Mouse (Mus musculus): ENCODE results near the gene Esrp2. TPM values are rescaled to one million over a fixed set of nuclear protein-coding genes. Genes with fewer than 3 reads are reported as not detected.

Esrp2 gene
- polyA plus RNA-seq, 1 experiment from 2014 or later = 0.18 TPM

DNA sequence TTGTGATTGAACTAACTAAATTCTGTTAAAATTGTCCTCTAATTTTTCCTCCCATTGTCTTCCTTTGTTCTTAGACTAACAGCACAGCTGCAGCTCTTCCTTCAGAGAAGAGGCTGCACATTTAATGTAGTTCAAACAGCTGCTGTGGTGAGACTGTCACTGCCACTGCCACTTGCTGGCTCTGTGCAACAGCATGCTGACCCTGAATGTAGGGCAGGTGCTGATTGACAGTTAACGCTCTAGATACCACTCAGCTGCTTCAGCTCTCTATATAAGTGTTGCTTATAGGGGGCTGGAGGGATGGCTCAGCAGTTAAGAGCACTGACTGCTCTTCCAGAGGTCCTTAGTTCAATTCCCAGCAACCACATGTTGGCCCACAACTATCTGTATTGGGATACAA, 24.3 kb downstream of the Esrp2 start:
- Histone ChIP-seq H3K27ac (ENCODE audit: low read depth, low read length) (no peak overlapping the region), H3K4me2 (ENCODE audit: low read length) (no peak overlapping the region), H3K4me1 (ENCODE audit: control insufficient read depth, insufficient read depth, low read depth, low read length) (no peaks in the 10 kb centered on the region), H3K36me3 (ENCODE audit: control insufficient read depth, insufficient read depth, low read length) (peaks cover 14% of the 10 kb centered on the region), H3K4me3 (ENCODE audit: low read length) (no peak overlapping the region), H3K9ac (ENCODE audit: low read depth, low read length) (no peak overlapping the region), H3K9me3 (ENCODE audit: control insufficient read depth, low read length) (no peaks in the 10 kb centered on the region), H3K27me3 (replicated peaks; ENCODE audit: control insufficient read depth, insufficient read depth, low read length) (no peaks in the 10 kb centered on the region)
- 88% methylated on average over 1 of the region's 1 CpGs for WGBS
- ATAC-seq = no peak

DNA sequence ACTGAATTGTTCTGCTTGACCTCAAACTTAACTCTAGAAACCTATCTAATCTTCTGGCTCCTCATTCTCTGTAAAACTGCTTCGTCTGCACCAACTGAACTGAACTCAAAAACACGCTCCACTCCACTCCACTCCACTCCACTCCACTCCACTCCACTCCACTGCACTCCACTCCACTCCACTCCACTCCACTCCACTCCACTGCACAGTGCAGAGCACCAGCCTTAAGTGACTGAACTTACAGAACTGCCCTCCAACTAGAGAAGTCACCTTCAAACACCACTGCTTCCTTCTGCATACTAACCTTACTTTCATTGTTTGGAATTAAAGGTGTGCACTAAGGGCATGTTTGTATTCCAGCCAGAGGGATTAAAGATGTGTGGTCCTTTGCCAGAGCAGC, 24.7 kb downstream of the Esrp2 start:
- no peaks in the 10 kb centered on the region for H3K27me3 ChIP-seq (replicated peaks; ENCODE audit: control insufficient read depth, insufficient read depth, low read length)
- ATAC-seq = no peak
- no peaks in the 10 kb centered on the region for H3K9me3 ChIP-seq (ENCODE audit: control insufficient read depth, low read length)
- H3K9ac ChIP-seq (ENCODE audit: low read depth, low read length) = no peak overlapping the region
- no peak overlapping the region for H3K4me2 ChIP-seq (ENCODE audit: low read length)
- H3K4me1 ChIP-seq (ENCODE audit: control insufficient read depth, insufficient read depth, low read depth, low read length) = no peaks in the 10 kb centered on the region
- H3K36me3 ChIP-seq (ENCODE audit: control insufficient read depth, insufficient read depth, low read length) = peaks cover 14% of the 10 kb centered on the region
- WGBS = 96% methylated on average over 2 of the region's 2 CpGs
- no peak overlapping the region for H3K4me3 ChIP-seq (ENCODE audit: low read length)
- no peak overlapping the region for H3K27ac ChIP-seq (ENCODE audit: low read depth, low read length)

DNA sequence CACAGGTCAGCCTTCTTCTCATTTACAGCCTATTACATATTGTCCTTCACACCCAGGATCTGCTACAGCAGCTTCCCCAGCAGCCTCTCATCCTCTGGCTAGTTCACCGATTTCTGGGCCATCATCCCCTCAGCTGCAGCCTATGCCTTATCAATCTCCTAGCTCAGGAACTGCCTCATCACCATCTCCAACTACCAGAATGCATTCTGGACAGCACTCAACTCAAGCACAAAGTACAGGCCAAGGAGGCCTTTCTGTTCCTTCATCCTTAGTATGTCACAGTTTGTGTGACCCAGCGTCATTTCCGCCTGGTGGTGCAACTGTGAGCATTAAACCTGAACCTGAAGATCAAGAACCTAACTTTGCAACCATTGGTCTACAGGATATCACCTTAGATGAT, 28.0 kb downstream of the Esrp2 start:
- 97% methylated on average over 3 of the region's 3 CpGs for WGBS
- Histone ChIP-seq H3K9ac (ENCODE audit: low read depth, low read length) (no peak overlapping the region), H3K4me1 (ENCODE audit: control insufficient read depth, insufficient read depth, low read depth, low read length) (no peaks in the 10 kb centered on the region), H3K9me3 (ENCODE audit: control insufficient read depth, low read length) (no peaks in the 10 kb centered on the region), H3K36me3 (ENCODE audit: control insufficient read depth, insufficient read depth, low read length) (peaks cover 17% of the 10 kb centered on the region), H3K27ac (ENCODE audit: low read depth, low read length) (no peak overlapping the region), H3K4me2 (ENCODE audit: low read length) (no peak overlapping the region), H3K4me3 (ENCODE audit: low read length) (no peak overlapping the region), H3K27me3 (replicated peaks; ENCODE audit: control insufficient read depth, insufficient read depth, low read length) (no peaks in the 10 kb centered on the region)
- ATAC-seq = no peak

DNA sequence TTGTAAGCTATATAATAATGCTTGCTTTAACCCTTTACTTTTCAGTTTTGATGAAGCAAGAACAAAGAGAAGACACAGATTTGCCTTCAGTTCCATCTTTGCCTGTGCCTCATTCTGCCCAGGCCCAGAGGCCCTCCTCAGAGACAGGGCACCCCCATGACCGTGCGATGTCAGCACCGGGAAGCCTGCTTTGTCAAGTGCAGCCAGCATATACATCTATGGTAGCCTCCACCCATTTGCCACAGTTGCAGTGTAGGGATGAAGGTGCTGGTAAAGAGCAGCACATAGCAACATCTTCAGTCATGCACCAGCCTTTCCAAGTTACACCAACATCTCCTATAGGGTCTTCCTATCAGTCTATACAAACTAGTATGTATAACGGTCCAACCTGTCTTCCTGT, 28.7 kb downstream of the Esrp2 start:
- 90% methylated on average over 4 of the region's 4 CpGs for WGBS
- no peak for ATAC-seq

DNA sequence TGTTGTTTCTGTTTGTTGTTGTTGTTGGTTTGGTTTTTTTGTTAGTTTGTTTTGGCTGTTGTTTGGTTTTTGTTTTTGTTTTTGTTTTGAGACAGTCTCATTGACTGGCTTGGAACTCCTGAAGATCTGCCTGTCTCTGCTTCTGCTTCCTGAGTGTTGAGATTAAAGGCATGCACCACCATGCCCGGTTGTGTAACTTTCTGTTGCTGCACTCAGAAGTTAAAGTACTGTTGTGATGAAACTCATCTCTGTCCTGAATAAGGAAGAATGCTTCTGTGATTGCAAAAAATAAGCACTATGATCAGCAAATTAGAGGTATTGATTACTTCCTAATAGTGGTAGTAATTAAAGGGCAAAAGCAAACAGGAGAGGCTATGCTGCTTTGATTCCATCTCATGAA, 30.6 kb downstream of the Esrp2 start:
- Histone ChIP-seq H3K4me3 (ENCODE audit: low read length) (no peak overlapping the region), H3K9ac (ENCODE audit: low read depth, low read length) (no peak overlapping the region), H3K27me3 (replicated peaks; ENCODE audit: control insufficient read depth, insufficient read depth, low read length) (no peaks in the 10 kb centered on the region), H3K27ac (ENCODE audit: low read depth, low read length) (no peak overlapping the region), H3K36me3 (ENCODE audit: control insufficient read depth, insufficient read depth, low read length) (peaks cover 19% of the 10 kb centered on the region), H3K4me2 (ENCODE audit: low read length) (no peak overlapping the region), H3K9me3 (ENCODE audit: control insufficient read depth, low read length) (no peaks in the 10 kb centered on the region), H3K4me1 (ENCODE audit: control insufficient read depth, insufficient read depth, low read depth, low read length) (no peaks in the 10 kb centered on the region)
- WGBS = 97% methylated on average over 1 of the region's 1 CpGs
- ATAC-seq = no peak

More for the DNA sequence above, 28.7 kb downstream of the Esrp2 start:
- Histone ChIP-seq H3K4me3 (ENCODE audit: low read length) (no peak overlapping the region), H3K9ac (ENCODE audit: low read depth, low read length) (no peak overlapping the region), H3K27me3 (replicated peaks; ENCODE audit: control insufficient read depth, insufficient read depth, low read length) (no peaks in the 10 kb centered on the region), H3K36me3 (ENCODE audit: control insufficient read depth, insufficient read depth, low read length) (peaks cover 17% of the 10 kb centered on the region), H3K4me2 (ENCODE audit: low read length) (no peak overlapping the region), H3K27ac (ENCODE audit: low read depth, low read length) (no peak overlapping the region), H3K9me3 (ENCODE audit: control insufficient read depth, low read length) (no peaks in the 10 kb centered on the region), H3K4me1 (ENCODE audit: control insufficient read depth, insufficient read depth, low read depth, low read length) (no peaks in the 10 kb centered on the region)

DNA sequence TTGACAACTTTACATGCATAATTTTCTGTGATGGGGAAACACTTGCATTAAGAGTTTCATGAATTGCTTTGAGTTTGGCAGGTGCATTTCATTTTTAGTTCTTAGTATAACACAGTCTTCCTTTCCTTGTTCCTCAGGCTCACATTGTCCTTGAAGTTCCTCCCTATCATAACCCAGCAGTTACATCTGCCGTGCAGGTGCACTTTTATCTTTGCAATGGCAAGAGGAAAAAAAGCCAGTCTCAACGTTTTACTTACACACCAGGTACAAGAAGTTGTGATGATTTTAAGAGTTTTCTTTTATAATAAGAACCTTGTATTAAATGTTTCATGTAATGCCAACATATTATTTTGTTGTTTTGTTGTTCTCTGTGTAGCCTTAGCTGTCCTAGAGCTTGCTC, 32.9 kb downstream of the Esrp2 start:
- no peak for ATAC-seq
- Histone ChIP-seq H3K9me3 (ENCODE audit: control insufficient read depth, low read length) (no peaks in the 10 kb centered on the region), H3K36me3 (ENCODE audit: control insufficient read depth, insufficient read depth, low read length) (peaks cover 18% of the 10 kb centered on the region), H3K27me3 (replicated peaks; ENCODE audit: control insufficient read depth, insufficient read depth, low read length) (no peaks in the 10 kb centered on the region), H3K4me1 (ENCODE audit: control insufficient read depth, insufficient read depth, low read depth, low read length) (no peaks in the 10 kb centered on the region), H3K27ac (ENCODE audit: low read depth, low read length) (no peak overlapping the region), H3K4me3 (ENCODE audit: low read length) (no peak overlapping the region), H3K9ac (ENCODE audit: low read depth, low read length) (no peak overlapping the region), H3K4me2 (ENCODE audit: low read length) (no peak overlapping the region)
- 93% methylated on average over 2 of the region's 2 CpGs for WGBS

DNA sequence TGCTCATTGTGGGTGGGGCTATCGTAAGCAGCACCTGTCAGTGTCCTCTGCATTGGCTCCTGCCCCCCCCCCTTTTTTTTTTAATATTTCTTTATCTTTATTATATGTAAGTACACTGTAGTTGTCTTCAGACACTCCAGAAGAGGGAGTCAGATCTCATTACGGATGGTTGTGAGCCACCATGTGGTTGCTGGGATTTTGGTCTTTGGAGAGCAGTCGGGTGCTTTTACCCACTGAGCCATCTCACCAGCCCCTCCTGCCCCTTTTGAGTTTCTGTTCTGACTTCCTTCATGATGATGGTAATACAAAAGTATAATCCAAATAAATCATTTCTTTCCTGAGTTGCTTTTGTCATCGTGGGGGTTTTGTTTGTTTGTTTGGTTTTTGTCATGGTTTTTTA, 34.5 kb downstream of the Esrp2 start:
- Histone ChIP-seq H3K27me3 (replicated peaks; ENCODE audit: control insufficient read depth, insufficient read depth, low read length) (no peaks in the 10 kb centered on the region), H3K36me3 (ENCODE audit: control insufficient read depth, insufficient read depth, low read length) (peaks cover 10% of the 10 kb centered on the region; the same call in 1 of the 2 replicates), H3K4me1 (ENCODE audit: control insufficient read depth, insufficient read depth, low read depth, low read length) (no peaks in the 10 kb centered on the region), H3K4me2 (ENCODE audit: low read length) (no peak overlapping the region), H3K9me3 (ENCODE audit: control insufficient read depth, low read length) (no peaks in the 10 kb centered on the region), H3K9ac (ENCODE audit: low read depth, low read length) (no peak overlapping the region), H3K27ac (ENCODE audit: low read depth, low read length) (no peak overlapping the region), H3K4me3 (ENCODE audit: low read length) (no peak overlapping the region)
- ATAC-seq = no peak
- 87% methylated on average over 4 of the region's 4 CpGs for WGBS

Other genes with a start within 250 kb of the Esrp2 start
- gene Nrn1l, start 243.4 kb downstream of the Esrp2 start, polyA plus RNA-seq (2015; fragmentation: Nextera tagmentation; extraction: Ambion mirVana) = 0.95 and 1.3 TPM in 2 replicates
- gene Pskh1, start 236.5 kb downstream of the Esrp2 start, polyA plus RNA-seq (2015; fragmentation: Nextera tagmentation; extraction: Ambion mirVana) = 11.0 and 13.3 TPM in 2 replicates
- gene Ctrl, start 203.1 kb downstream of the Esrp2 start, polyA plus RNA-seq (2015; fragmentation: Nextera tagmentation; extraction: Ambion mirVana) = 3.3 and 4.5 TPM in 2 replicates
- gene Psmb10, start 198.5 kb downstream of the Esrp2 start, polyA plus RNA-seq (2015; fragmentation: Nextera tagmentation; extraction: Ambion mirVana) = 81.8 and 93.0 TPM in 2 replicates
- 6.0 and 9.9 TPM in 2 replicates for gene Lcat, start 193.6 kb downstream of the Esrp2 start, polyA plus RNA-seq (2015; fragmentation: Nextera tagmentation; extraction: Ambion mirVana)
- gene Slc12a4, start 170.9 kb downstream of the Esrp2 start, polyA plus RNA-seq (2015; fragmentation: Nextera tagmentation; extraction: Ambion mirVana) = 14.6 and 17.1 TPM in 2 replicates
- not detected in 2 replicates for gene Dpep3, start 157.5 kb downstream of the Esrp2 start, polyA plus RNA-seq (2015; fragmentation: Nextera tagmentation; extraction: Ambion mirVana)
- gene Dus2, start 145.6 kb downstream of the Esrp2 start, polyA plus RNA-seq (2015; fragmentation: Nextera tagmentation; extraction: Ambion mirVana) = 30.3 and 31.8 TPM in 2 replicates
- gene Dpep2nb, start 131.0 kb downstream of the Esrp2 start, polyA plus RNA-seq (2015; fragmentation: Nextera tagmentation; extraction: Ambion mirVana) = not detected in 2 replicates
- gene Ddx28, start 125.1 kb downstream of the Esrp2 start, polyA plus RNA-seq (2015; fragmentation: Nextera tagmentation; extraction: Ambion mirVana) = 20.3 and 22.1 TPM in 2 replicates
- 2.1 and 2.6 TPM in 2 replicates for gene Nfatc3, start 78.1 kb downstream of the Esrp2 start, polyA plus RNA-seq (2015; fragmentation: Nextera tagmentation; extraction: Ambion mirVana)
- gene Pla2g15, start 13.4 kb upstream of the Esrp2 start, polyA plus RNA-seq (2015; fragmentation: Nextera tagmentation; extraction: Ambion mirVana) = 23.5 and 24.2 TPM in 2 replicates
- 35.7 and 47.9 TPM in 2 replicates for gene Slc7a6, start 31.9 kb upstream of the Esrp2 start, polyA plus RNA-seq (2015; fragmentation: Nextera tagmentation; extraction: Ambion mirVana)
- gene Slc7a6os, start 74.0 kb upstream of the Esrp2 start, polyA plus RNA-seq (2015; fragmentation: Nextera tagmentation; extraction: Ambion mirVana) = 28.4 and 29.9 TPM in 2 replicates
- 64.7 and 64.8 TPM in 2 replicates for gene Prmt7, start 74.0 kb upstream of the Esrp2 start, polyA plus RNA-seq (2015; fragmentation: Nextera tagmentation; extraction: Ambion mirVana)
- 55.0 and 63.4 TPM in 2 replicates for gene Smpd3, start 201.0 kb upstream of the Esrp2 start, polyA plus RNA-seq (2015; fragmentation: Nextera tagmentation; extraction: Ambion mirVana)

All from hindbrain, embryonic 16.5 days (tissue).